Comparison of ENCODE assay signal across 24 mouse cellular contexts in the genomic region with DNA sequence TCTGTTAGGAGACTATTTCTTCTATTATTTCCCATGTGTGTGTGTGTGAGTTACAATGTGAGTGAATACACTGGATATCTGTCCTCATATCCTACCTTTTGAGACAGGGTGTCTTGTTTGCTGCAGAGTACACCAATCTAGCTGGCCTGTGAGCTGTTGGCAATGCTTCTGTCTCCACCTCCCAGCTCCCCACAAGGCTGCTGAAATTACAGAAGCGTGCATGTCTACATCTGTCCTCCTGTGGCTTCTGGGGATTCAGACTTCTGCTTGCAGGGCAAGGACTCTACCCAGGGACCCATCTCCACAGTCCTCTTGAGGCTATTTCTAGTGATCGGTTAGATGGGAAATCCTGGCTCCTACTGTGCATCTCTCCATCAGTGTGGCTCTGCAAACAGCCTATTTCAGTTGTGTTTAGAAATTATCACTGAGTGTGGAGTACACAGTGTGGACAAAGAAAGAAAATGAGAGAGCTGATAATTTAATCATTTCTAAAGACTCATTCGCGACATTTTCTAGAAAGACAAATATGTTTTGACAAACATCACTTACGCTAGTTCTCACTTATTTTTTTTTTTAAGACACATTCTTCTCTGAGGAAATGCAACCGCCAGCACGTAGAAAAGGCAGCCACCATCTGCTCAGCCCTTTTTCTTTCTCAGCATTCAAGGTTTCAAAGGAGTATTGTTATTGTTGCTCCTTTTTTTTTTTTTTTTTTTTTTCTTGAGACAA.
A peak's percentile ranks its signal among the peaks of the same experiment; 100 is the strongest.
DNase-seq lines count a peak whose midpoint lies in the region; ATAC-seq lines count a peak whose summit lies in the region.
"Had no signal": no experiment of that assay in that cellular context is flagged by ENCODE, and none has a peak within 500 bp of the region (broad histone marks: within the 10 kb centered on the region; RNA-seq: fewer than 3 reads in every experiment).

No protein-coding gene starts in this region.

- no peaks in the 10 kb centered on the region for H3K9me3 ChIP-seq in midbrain, embryonic 10.5 days (replicated peaks)
- H3K9me3 ChIP-seq in midbrain, embryonic 14.5 days (ENCODE audit: control insufficient read depth, low read length) = no peaks in the 10 kb centered on the region
- H3K9me3 ChIP-seq in forebrain, embryonic 16.5 days (ENCODE audit: control insufficient read depth, low read length) = no peaks in the 10 kb centered on the region
- H3K9me3 ChIP-seq: embryonic facial prominence, embryonic 12.5 days; G1E; intestine, embryonic 15.5 days; limb, embryonic 12.5 days had no signal

- no peaks in the 10 kb centered on the region for H3K27me3 ChIP-seq in midbrain, embryonic 10.5 days (ENCODE audit: low read depth, poor library complexity, severe bottlenecking)
- H3K27me3 ChIP-seq in midbrain, embryonic 14.5 days (ENCODE audit: control insufficient read depth, insufficient read depth, low read length) = no peaks in the 10 kb centered on the region
- no peaks in the 10 kb centered on the region for H3K27me3 ChIP-seq in forebrain, embryonic 16.5 days (replicated peaks; ENCODE audit: control insufficient read depth, insufficient read depth, low read length)
- H3K27me3 ChIP-seq: CH12.LX; embryonic facial prominence, embryonic 12.5 days; intestine, embryonic 15.5 days; limb, embryonic 12.5 days; Patski had no signal

- H3K9ac ChIP-seq in midbrain, embryonic 14.5 days (replicated peaks; ENCODE audit: low read length) = no peak overlapping the region
- H3K9ac ChIP-seq in forebrain, embryonic 16.5 days (replicated peaks; ENCODE audit: low read depth, low read length) = no peak overlapping the region
- H3K9ac ChIP-seq: embryonic facial prominence, embryonic 12.5 days; intestine, embryonic 15.5 days; limb, embryonic 12.5 days; liver, postnatal 0 days had no signal

- intact Hi-C loops in heart, postnatal 25 days (cut with DNase I) = no loop called here

- 83% methylated on average over 7 of the region's 7 CpGs for whole genome bisulfite sequencing in midbrain, embryonic 10.5 days
- WGBS in midbrain, embryonic 14.5 days = 54% methylated on average over 7 of the region's 7 CpGs
- 25% methylated on average over 7 of the region's 7 CpGs for WGBS in forebrain, embryonic 16.5 days

- ATAC-seq in midbrain, embryonic 14.5 days (ENCODE audit: low FRiP score, low TSS enrichment) = no peak
- peak; percentile 87 for ATAC-seq in forebrain, embryonic 16.5 days
- ATAC-seq: intestine, embryonic 15.5 days; liver, postnatal 0 days; lung, postnatal 0 days; Patski had no signal

- no peak overlapping the region for H3K4me2 ChIP-seq in midbrain, embryonic 14.5 days (ENCODE audit: low read length)
- H3K4me2 ChIP-seq in forebrain, embryonic 16.5 days (ENCODE audit: low read length) = no peak overlapping the region
- H3K4me2 ChIP-seq: embryonic facial prominence, embryonic 12.5 days; heart, embryonic 11.5 days; intestine, embryonic 15.5 days; limb, embryonic 12.5 days; liver, embryonic 11.5 days had no signal

- peaks cover 10% of the 10 kb centered on the region for H3K4me1 ChIP-seq in midbrain, embryonic 10.5 days
- H3K4me1 ChIP-seq in midbrain, embryonic 14.5 days (ENCODE audit: control insufficient read depth, insufficient read depth, low read length) = no peaks in the 10 kb centered on the region
- peaks cover 13% of the 10 kb centered on the region for H3K4me1 ChIP-seq in forebrain, embryonic 16.5 days (replicated peaks; ENCODE audit: control insufficient read depth, insufficient read depth, low read length)
- H3K4me1 ChIP-seq: embryonic facial prominence, embryonic 12.5 days; intestine, embryonic 15.5 days; limb, embryonic 12.5 days had no signal

- H3K36me3 ChIP-seq in midbrain, embryonic 10.5 days = no peaks in the 10 kb centered on the region
- H3K36me3 ChIP-seq in midbrain, embryonic 14.5 days (ENCODE audit: control insufficient read depth, insufficient read depth, low read length) = no peaks in the 10 kb centered on the region
- no peaks in the 10 kb centered on the region for H3K36me3 ChIP-seq in forebrain, embryonic 16.5 days (ENCODE audit: control insufficient read depth, insufficient read depth)
- H3K36me3 ChIP-seq: embryonic facial prominence, embryonic 12.5 days; G1E; intestine, embryonic 15.5 days; limb, embryonic 12.5 days had no signal

- H3K4me3 ChIP-seq in midbrain, embryonic 10.5 days = no peak overlapping the region
- H3K4me3 ChIP-seq in midbrain, embryonic 14.5 days (replicated peaks; ENCODE audit: low read depth, low read length) = no peak overlapping the region
- H3K4me3 ChIP-seq in forebrain, embryonic 16.5 days (replicated peaks; ENCODE audit: low read length) = no peak overlapping the region
- H3K4me3 ChIP-seq: embryonic facial prominence, embryonic 12.5 days; intestine, embryonic 15.5 days; limb, embryonic 12.5 days had no signal

- 0 out of 2 replicates have a peak overlapping the region, but pooled peaks have one; percentile 9 for H3K27ac ChIP-seq in midbrain, embryonic 10.5 days (replicated peaks)
- no peak overlapping the region for H3K27ac ChIP-seq in midbrain, embryonic 14.5 days (replicated peaks; ENCODE audit: low read depth, low read length)
- H3K27ac ChIP-seq in forebrain, embryonic 16.5 days (ENCODE audit: low read length) = peak overlapping the region; percentile 54
- H3K27ac ChIP-seq: embryonic facial prominence, embryonic 12.5 days; intestine, embryonic 15.5 days; limb, embryonic 12.5 days had no signal

- peak; percentile 30 for DNase-seq in heart, adult 11 months
- no peak for DNase-seq in heart, postnatal 25 days (ENCODE audit: low spot score)
- DNase-seq in midbrain, embryonic 10.5 days (ENCODE audit: low spot score) = no peak
- no peak for DNase-seq in midbrain, embryonic 14.5 days
- peak; percentile 62 for DNase-seq in brain, adult 2 months (ENCODE audit: low read depth, low spot score)
- DNase-seq in lung, postnatal 36 days = no peak
- DNase-seq: adrenal gland, postnatal 36 days; B cell, adult 2 months; cerebellum, adult 2 months; cerebellum, postnatal 25 days; kidney, adult 8-10 months; kidney, postnatal 10 days; liver, postnatal 0 days; thymus, postnatal 14 days had no signal

Comparison
In these comparisons a context has a peak if more than half of its experiments do, and no peak if none do; other contexts are left out.
1. DNase-seq: peak in heart, adult 11 months (single experiment) and brain, adult 2 months (single experiment); none in heart, postnatal 25 days (single experiment), midbrain, embryonic 10.5 days (single experiment), midbrain, embryonic 14.5 days (single experiment) and lung, postnatal 36 days (single experiment).